Mouse (Mus musculus): ENCODE measurements around the gene Zic4.

DNA sequence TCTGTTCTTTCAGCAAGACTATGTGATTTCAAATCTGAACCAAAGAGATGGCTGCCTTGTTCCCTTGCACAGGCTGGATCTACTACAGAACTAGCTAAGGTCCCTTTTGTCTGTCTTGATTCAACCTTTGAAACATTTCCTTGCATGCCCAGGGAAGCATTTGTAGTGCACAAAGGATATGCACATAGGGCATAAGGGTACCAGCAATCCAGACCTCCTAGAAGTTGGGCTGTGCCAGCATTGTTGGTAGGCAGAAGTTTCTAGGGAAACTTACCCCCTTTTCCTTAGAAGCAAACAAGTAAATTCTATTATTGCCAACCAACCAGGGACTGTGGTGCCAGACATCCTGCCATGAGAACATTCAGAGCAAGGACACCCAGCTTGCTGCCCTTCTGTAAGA is 8.8 kb downstream of the Zic4 start:
- no peak for TF ChIP-seq EP300 (IDR thresholded peaks at IDR 0.05; ENCODE audit: low read depth)
- no peak for TF ChIP-seq CTCF (IDR thresholded peaks at IDR 0.05; ENCODE audit: low read depth)

Data from liver, postnatal 0 days (tissue).